Mouse (Mus musculus): Measurements from ENCODE around the gene Ccdc27. TPM values are rescaled to one million over a fixed set of nuclear protein-coding genes. Genes with fewer than 3 reads are reported as not detected.

The Ccdc27 gene
- polyA plus RNA-seq, 1 experiment from 2014 or later, result not detected

- Histone ChIP-seq H3K4me2 (ENCODE audit: low read depth, low read length) (no peak overlapping the region), H3K4me1 (replicated peaks; ENCODE audit: control insufficient read depth, insufficient read depth, low read length) (no peaks in the 10 kb centered on the region), H3K9ac (ENCODE audit: low read length) (no peak overlapping the region), H3K4me3 (ENCODE audit: low read length) (no peak overlapping the region), H3K27me3 (ENCODE audit: control insufficient read depth, insufficient read depth, low read depth, low read length) (no peaks in the 10 kb centered on the region), H3K9me3 (ENCODE audit: control insufficient read depth, low read length) (no peaks in the 10 kb centered on the region), H3K36me3 (ENCODE audit: control insufficient read depth, insufficient read depth, low read length) (no peaks in the 10 kb centered on the region), H3K27ac (ENCODE audit: low read length) (no peak overlapping the region)
- ATAC-seq (ENCODE audit: low read depth), result no peak
- WGBS, result 36% methylated on average over 3 of the region's 3 CpGs
Measured at GRCm38 (mm10) chr4:154037123-154037522, 5.4 kb downstream of the Ccdc27 start.

GRCm38 (mm10) chr4:154028646-154029045 lies 13.8 kb downstream of the Ccdc27 start:
- no peak for ATAC-seq (ENCODE audit: low read depth)
- Histone ChIP-seq H3K9me3 (ENCODE audit: control insufficient read depth, low read length) (no peaks in the 10 kb centered on the region), H3K4me3 (ENCODE audit: low read length) (no peak overlapping the region), H3K9ac (ENCODE audit: low read length) (no peak overlapping the region), H3K27ac (ENCODE audit: low read length) (no peak overlapping the region), H3K4me2 (ENCODE audit: low read depth, low read length) (no peak overlapping the region), H3K4me1 (replicated peaks; ENCODE audit: control insufficient read depth, insufficient read depth, low read length) (peaks cover 12% of the 10 kb centered on the region), H3K36me3 (ENCODE audit: control insufficient read depth, insufficient read depth, low read length) (no peaks in the 10 kb centered on the region), H3K27me3 (ENCODE audit: control insufficient read depth, insufficient read depth, low read depth, low read length) (peaks cover 2% of the 10 kb centered on the region; the same call in 1 of the 2 replicates)

GRCm38 (mm10) chr4:154028066-154028465 lies 14.4 kb downstream of the Ccdc27 start:
- peaks cover 12% of the 10 kb centered on the region for H3K4me1 ChIP-seq (replicated peaks; ENCODE audit: control insufficient read depth, insufficient read depth, low read length)
- WGBS, result 62% methylated on average over 7 of the region's 7 CpGs
- H3K4me3 ChIP-seq (ENCODE audit: low read length), result no peak overlapping the region
- no peaks in the 10 kb centered on the region for H3K9me3 ChIP-seq (ENCODE audit: control insufficient read depth, low read length)
- no peak overlapping the region for H3K4me2 ChIP-seq (ENCODE audit: low read depth, low read length)
- H3K9ac ChIP-seq (ENCODE audit: low read length), result no peak overlapping the region
- H3K36me3 ChIP-seq (ENCODE audit: control insufficient read depth, insufficient read depth, low read length), result no peaks in the 10 kb centered on the region
- ATAC-seq (ENCODE audit: low read depth), result no peak
- no peak overlapping the region for H3K27ac ChIP-seq (ENCODE audit: low read length)
- peaks cover 2% of the 10 kb centered on the region; the same call in 1 of the 2 replicates for H3K27me3 ChIP-seq (ENCODE audit: control insufficient read depth, insufficient read depth, low read depth, low read length)

GRCm38 (mm10) chr4:154026441-154026761 lies 16.1 kb downstream of the Ccdc27 start:
- 30% methylated on average over 2 of the region's 2 CpGs for WGBS
- H3K4me1 ChIP-seq (replicated peaks; ENCODE audit: control insufficient read depth, insufficient read depth, low read length), result peaks cover 12% of the 10 kb centered on the region
- no peak for ATAC-seq (ENCODE audit: low read depth)

GRCm38 (mm10) chr4:154025641-154026440 lies 16.6 kb downstream of the Ccdc27 start, which contains the start of gene Smim1:
Gene Smim1, minus strand, starts transcription at chr4:154026230.
- Histone ChIP-seq H3K4me3 (ENCODE audit: low read length) (peak within 1 kb of the TSS; percentile 53), H3K4me2 (ENCODE audit: low read depth, low read length) (peak within 1 kb of the TSS; percentile 79), H3K27ac (ENCODE audit: low read length) (peak within 1 kb of the TSS; percentile 23; the same call in 1 of the 2 replicates), H3K9me3 (ENCODE audit: control insufficient read depth, low read length) (no peaks in the 10 kb centered on the region), H3K27me3 (ENCODE audit: control insufficient read depth, insufficient read depth, low read depth, low read length) (peaks cover 2% of the 10 kb centered on the region; the same call in 1 of the 2 replicates), H3K36me3 (ENCODE audit: control insufficient read depth, insufficient read depth, low read length) (peaks cover 7% of the 10 kb centered on the region; the same call in 1 of the 2 replicates), H3K4me1 (replicated peaks; ENCODE audit: control insufficient read depth, insufficient read depth, low read length) (peaks cover 12% of the 10 kb centered on the region), H3K9ac (ENCODE audit: low read length) (peak within 1 kb of the TSS; percentile 57)
- peak; percentile 92 for ATAC-seq (ENCODE audit: low read depth)
- WGBS, result 2% methylated on average over 32 of the region's 33 CpGs

More at GRCm38 (mm10) chr4:154026441-154026761, 16.1 kb downstream of the Ccdc27 start:
- H3K4me3 ChIP-seq (ENCODE audit: low read length), result peak overlapping the region; percentile 53
- H3K9ac ChIP-seq (ENCODE audit: low read length), result no peak overlapping the region
- peaks cover 2% of the 10 kb centered on the region; the same call in 1 of the 2 replicates for H3K27me3 ChIP-seq (ENCODE audit: control insufficient read depth, insufficient read depth, low read depth, low read length)
- peaks cover 3% of the 10 kb centered on the region; the same call in 1 of the 2 replicates for H3K36me3 ChIP-seq (ENCODE audit: control insufficient read depth, insufficient read depth, low read length)
- peak overlapping the region; percentile 79 for H3K4me2 ChIP-seq (ENCODE audit: low read depth, low read length)
- H3K27ac ChIP-seq (ENCODE audit: low read length), result no peak overlapping the region
- H3K9me3 ChIP-seq (ENCODE audit: control insufficient read depth, low read length), result no peaks in the 10 kb centered on the region

GRCm38 (mm10) chr4:154024729-154025521 lies 17.6 kb downstream of the Ccdc27 start:
- Histone ChIP-seq H3K9ac (ENCODE audit: low read length) (peak overlapping the region; percentile 57), H3K4me1 (replicated peaks; ENCODE audit: control insufficient read depth, insufficient read depth, low read length) (peaks cover 12% of the 10 kb centered on the region), H3K4me3 (ENCODE audit: low read length) (peak overlapping the region; percentile 53), H3K27ac (ENCODE audit: low read length) (peak overlapping the region; percentile 15; the same call in 1 of the 2 replicates), H3K9me3 (ENCODE audit: control insufficient read depth, low read length) (no peaks in the 10 kb centered on the region), H3K36me3 (ENCODE audit: control insufficient read depth, insufficient read depth, low read length) (peaks cover 14% of the 10 kb centered on the region), H3K27me3 (ENCODE audit: control insufficient read depth, insufficient read depth, low read depth, low read length) (peaks cover 2% of the 10 kb centered on the region; the same call in 1 of the 2 replicates), H3K4me2 (ENCODE audit: low read depth, low read length) (peak overlapping the region; percentile 79)
- WGBS, result 21% methylated on average over 17 of the region's 17 CpGs
- no peak for ATAC-seq (ENCODE audit: low read depth)

- peaks cover 23% of the 10 kb centered on the region for H3K36me3 ChIP-seq (ENCODE audit: control insufficient read depth, insufficient read depth, low read length)
- ATAC-seq (ENCODE audit: low read depth), result no peak
- 15% methylated on average over 8 of the region's 8 CpGs for WGBS
- peak overlapping the region; percentile 79; the same call in 1 of the 2 replicates for H3K4me2 ChIP-seq (ENCODE audit: low read depth, low read length)
- no peak overlapping the region for H3K27ac ChIP-seq (ENCODE audit: low read length)
- no peak overlapping the region; the same call in 1 of the 2 replicates for H3K4me3 ChIP-seq (ENCODE audit: low read length)
- H3K9me3 ChIP-seq (ENCODE audit: control insufficient read depth, low read length), result no peaks in the 10 kb centered on the region
- H3K4me1 ChIP-seq (replicated peaks; ENCODE audit: control insufficient read depth, insufficient read depth, low read length), result peaks cover 12% of the 10 kb centered on the region
- H3K9ac ChIP-seq (ENCODE audit: low read length), result peak overlapping the region; percentile 22; the same call in 1 of the 2 replicates
- peaks cover 2% of the 10 kb centered on the region; the same call in 1 of the 2 replicates for H3K27me3 ChIP-seq (ENCODE audit: control insufficient read depth, insufficient read depth, low read depth, low read length)
Measured at GRCm38 (mm10) chr4:154023754-154024601, 18.5 kb downstream of the Ccdc27 start.

GRCm38 (mm10) chr4:154022844-154023243 lies 19.6 kb downstream of the Ccdc27 start:
- H3K4me2 ChIP-seq (ENCODE audit: low read depth, low read length), result no peak overlapping the region
- ATAC-seq (ENCODE audit: low read depth), result no peak
- H3K9me3 ChIP-seq (ENCODE audit: control insufficient read depth, low read length), result no peaks in the 10 kb centered on the region
- H3K27me3 ChIP-seq (ENCODE audit: control insufficient read depth, insufficient read depth, low read depth, low read length), result peaks cover 2% of the 10 kb centered on the region; the same call in 1 of the 2 replicates
- peak overlapping the region; percentile 26; the same call in 1 of the 2 replicates for H3K9ac ChIP-seq (ENCODE audit: low read length)
- H3K27ac ChIP-seq (ENCODE audit: low read length), result no peak overlapping the region
- H3K36me3 ChIP-seq (ENCODE audit: control insufficient read depth, insufficient read depth, low read length), result peaks cover 34% of the 10 kb centered on the region
- whole genome bisulfite sequencing, result 28% methylated on average over 4 of the region's 4 CpGs
- H3K4me3 ChIP-seq (ENCODE audit: low read length), result no peak overlapping the region
- H3K4me1 ChIP-seq (replicated peaks; ENCODE audit: control insufficient read depth, insufficient read depth, low read length), result peaks cover 12% of the 10 kb centered on the region

Data from lung, embryonic 16.5 days (tissue).